In the genomic region with DNA sequence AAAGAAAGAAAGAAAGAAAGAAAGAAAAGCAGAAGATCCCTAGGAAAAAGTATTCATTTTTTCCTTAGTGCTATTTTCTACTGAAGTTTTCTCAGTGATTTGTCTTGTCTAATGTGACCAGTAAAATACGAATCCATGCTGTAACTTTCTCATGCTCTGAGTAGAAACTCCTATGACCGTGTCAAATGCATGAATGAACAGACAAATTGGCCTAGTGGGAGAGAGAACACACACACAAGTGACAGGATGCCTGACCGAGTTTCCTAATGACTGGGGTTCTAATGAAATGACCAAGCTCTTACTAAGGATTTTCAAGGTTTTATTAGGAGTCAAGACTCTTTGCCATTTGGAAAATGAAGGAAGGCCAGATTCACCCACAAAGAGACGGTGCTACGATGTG, we compare ENCODE assay signal across 28 mouse cellular contexts.
DNase-seq lines count a peak whose midpoint lies in the region; ATAC-seq and TF ChIP-seq lines count a peak whose summit lies in the region.
"Had no signal": no experiment of that assay in that cellular context is flagged by ENCODE, and none has a peak within 500 bp of the region (broad histone marks: within the 10 kb centered on the region; RNA-seq: fewer than 3 reads in every experiment).

No protein-coding gene starts in this region.

- in situ Hi-C loops in Patski (cut with MboI; ENCODE audit: low pct_unique_long_range_greater_than_20kb), result no loop called here

- no peaks in the 10 kb centered on the region for H3K36me3 ChIP-seq in heart, embryonic 11.5 days (ENCODE audit: control insufficient read depth, insufficient read depth, low read length)
- no peaks in the 10 kb centered on the region for H3K36me3 ChIP-seq in kidney, embryonic 16.5 days (ENCODE audit: insufficient read depth, low read length)
- H3K36me3 ChIP-seq: embryonic facial prominence, embryonic 15.5 days; G1E; heart, embryonic 10.5 days; hindbrain, embryonic 10.5 days; hindbrain, embryonic 13.5 days had no signal

- intact Hi-C loops in heart, postnatal 10 days (cut with DNase I), result no loop called here

- H3K9ac ChIP-seq in heart, embryonic 11.5 days (ENCODE audit: low read depth, low read length), result no peak overlapping the region
- no peak overlapping the region for H3K9ac ChIP-seq in kidney, embryonic 16.5 days (replicated peaks; ENCODE audit: low read length)
- H3K9ac ChIP-seq: embryonic facial prominence, embryonic 15.5 days; forebrain, postnatal 0 days; hindbrain, embryonic 13.5 days had no signal

- DNase-seq in heart, adult 11 months, result peak; percentile 7
- no peak for DNase-seq in kidney, adult 18-20 months
- DNase-seq in Patski (ENCODE audit: low read depth, low spot score), result peak; percentile 9
- no peak for DNase-seq in heart, postnatal 10 days
- DNase-seq: adrenal gland, adult 8-10 months; adrenal gland, postnatal 25 days; B cell, adult 2 months; cerebellum, adult 11-12 months; cerebellum, adult 8-10 months; cerebellum, postnatal 10 days; cerebellum, postnatal 36 days; embryo, embryonic 11 days; forebrain, postnatal 0 days; gastrocnemius, adult 2 months; gastrocnemius, postnatal 14 days; heart, adult 2 months; heart, postnatal 36 days had no signal

- no peaks in the 10 kb centered on the region for H3K4me1 ChIP-seq in heart, embryonic 11.5 days (ENCODE audit: control insufficient read depth, insufficient read depth, low read length)
- H3K4me1 ChIP-seq in kidney, embryonic 16.5 days (ENCODE audit: insufficient read depth, low read length), result no peaks in the 10 kb centered on the region
- H3K4me1 ChIP-seq: embryonic facial prominence, embryonic 15.5 days; heart, embryonic 10.5 days; hindbrain, embryonic 10.5 days; hindbrain, embryonic 13.5 days had no signal

- H3K27ac ChIP-seq in heart, embryonic 11.5 days (ENCODE audit: low read depth, low read length), result no peak overlapping the region
- H3K27ac ChIP-seq in kidney, embryonic 16.5 days (ENCODE audit: low read length), result no peak overlapping the region
- H3K27ac ChIP-seq: embryonic facial prominence, embryonic 15.5 days; gastrocnemius, adult 2 months; heart, adult 2 months; heart, embryonic 10.5 days; hindbrain, embryonic 10.5 days; hindbrain, embryonic 13.5 days had no signal

- no peak for ATAC-seq in heart, embryonic 11.5 days (replicated peaks; ENCODE audit: insufficient number of reproducible peaks, low FRiP score, low TSS enrichment)
- ATAC-seq in kidney, embryonic 16.5 days (ENCODE audit: low FRiP score, low TSS enrichment), result peak; percentile 69; the same call in 1 of the 2 replicates
- ATAC-seq in Patski, result peak; percentile 57
- no peak for ATAC-seq in megakaryocyte, adult 5-6 weeks (ENCODE audit: poor library complexity, severe bottlenecking)
- ATAC-seq: activated CD4-positive, CD25-positive, alpha-beta regulatory T cell, adult 4 months; forebrain, embryonic 14.5 days; forebrain, postnatal 0 days had no signal

- H3K27me3 ChIP-seq in heart, embryonic 11.5 days (ENCODE audit: control insufficient read depth, insufficient read depth, low read length), result no peaks in the 10 kb centered on the region
- H3K27me3 ChIP-seq in kidney, embryonic 16.5 days (ENCODE audit: insufficient read depth, low read length), result no peaks in the 10 kb centered on the region
- no peaks in the 10 kb centered on the region for H3K27me3 ChIP-seq in Patski
- H3K27me3 ChIP-seq: CH12.LX; embryonic facial prominence, embryonic 15.5 days; hindbrain, embryonic 13.5 days had no signal

- no peak for TF ChIP-seq CTCF in Patski (IDR thresholded peaks at IDR 0.05)

- CTCF ChIA-PET in Patski (lab: Charles Lee), result no interaction called here

- H3K9me3 ChIP-seq in heart, embryonic 11.5 days (replicated peaks; ENCODE audit: control insufficient read depth, low read length), result no peaks in the 10 kb centered on the region
- no peaks in the 10 kb centered on the region for H3K9me3 ChIP-seq in kidney, embryonic 16.5 days (ENCODE audit: low read length)
- H3K9me3 ChIP-seq: embryonic facial prominence, embryonic 15.5 days; heart, embryonic 10.5 days; hindbrain, embryonic 10.5 days; hindbrain, embryonic 13.5 days had no signal

- POLR2A ChIA-PET in Patski (lab: Charles Lee), result no interaction called here

- 73% methylated on average over 5 of the region's 5 CpGs for WGBS in heart, embryonic 11.5 days (ENCODE audit: insufficient replicate concordance)
- WGBS in kidney, embryonic 16.5 days, result 43% methylated on average over 5 of the region's 5 CpGs

- no peak overlapping the region for H3K4me3 ChIP-seq in heart, embryonic 11.5 days (ENCODE audit: low read depth, low read length)
- H3K4me3 ChIP-seq in kidney, embryonic 16.5 days (ENCODE audit: low read length), result no peak overlapping the region
- H3K4me3 ChIP-seq: embryonic facial prominence, embryonic 15.5 days; gastrocnemius, adult 2 months; heart, adult 2 months; heart, embryonic 10.5 days; hindbrain, embryonic 10.5 days; hindbrain, embryonic 13.5 days had no signal

- H3K4me2 ChIP-seq in heart, embryonic 11.5 days, result no peak overlapping the region
- no peak overlapping the region for H3K4me2 ChIP-seq in kidney, embryonic 16.5 days (replicated peaks; ENCODE audit: low read depth, low read length)
- H3K4me2 ChIP-seq: embryonic facial prominence, embryonic 15.5 days; hindbrain, embryonic 13.5 days had no signal

Comparison
In these comparisons a context has a peak if more than half of its experiments do, and no peak if none do; other contexts are left out.
1. DNase-seq: peak in heart, adult 11 months (single experiment) and Patski (single experiment); none in kidney, adult 18-20 months (single experiment) and heart, postnatal 10 days (0 of 2).
2. ATAC-seq: peak in kidney, embryonic 16.5 days (single experiment) and Patski (single experiment); none in heart, embryonic 11.5 days (single experiment) and megakaryocyte, adult 5-6 weeks (single experiment).